Mouse (Mus musculus): Measurements from ENCODE around the gene Ccl20.
A peak's percentile ranks its signal among the peaks of the same experiment; 100 is the strongest.

Ccl20 gene

GRCm38 (mm10) chr1:83116447-83117137 lies at the start of gene Ccl20:
Gene Ccl20 (plus strand): TSS chr1:83116766.
- DNase-seq (ENCODE audit: extremely low spot score) = no peak

DNA sequence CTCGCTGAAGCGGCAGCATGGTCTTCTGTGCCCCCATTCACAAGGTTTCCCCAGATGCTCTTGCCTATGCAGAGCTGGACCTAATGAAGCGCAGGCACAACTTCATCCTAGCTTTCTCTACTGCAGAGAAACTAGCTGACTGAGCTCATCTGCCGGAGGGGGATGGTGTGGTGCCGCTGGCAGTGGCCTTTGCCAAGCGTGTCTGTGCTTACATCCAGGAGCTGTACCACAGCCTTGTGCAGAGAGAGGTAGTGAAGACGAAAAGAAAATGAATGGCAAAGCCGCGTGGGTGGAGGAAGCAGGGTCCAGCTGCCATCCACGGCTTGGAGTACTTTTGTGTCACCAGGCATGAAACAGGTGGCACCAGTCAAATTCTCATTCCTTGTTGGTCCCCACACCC lies 49.4 kb upstream of the Ccl20 start:
- DNase-seq (ENCODE audit: extremely low spot score) = no peak

GRCm38 (mm10) chr1:83075526-83076189 lies 40.9 kb upstream of the Ccl20 start:
- no peak for DNase-seq (ENCODE audit: extremely low spot score)

- DNase-seq (ENCODE audit: extremely low spot score) = peak; percentile 74
These were observed 40.2 kb upstream of the Ccl20 start for GRCm38 (mm10) chr1:83076190-83076917.

DNA sequence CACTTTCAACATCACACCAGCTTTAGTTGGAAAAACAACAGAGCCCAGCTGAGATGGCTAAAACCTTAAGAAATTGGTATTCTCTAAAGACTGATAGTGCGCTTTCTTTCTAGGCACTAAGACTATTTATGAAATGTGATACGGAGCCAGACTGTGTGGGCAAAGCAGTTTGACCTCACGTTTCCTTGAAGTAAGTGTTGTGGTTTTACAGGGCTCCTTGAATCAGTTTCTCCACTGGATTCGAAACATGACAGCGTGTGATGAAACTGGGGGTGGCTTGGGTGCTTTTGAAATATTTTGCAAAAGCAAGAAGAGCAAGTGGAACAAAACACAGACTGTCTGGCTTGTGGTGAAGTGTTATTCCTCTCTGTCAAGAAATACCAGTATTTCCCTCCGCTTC lies 39.5 kb upstream of the Ccl20 start:
- no peak for DNase-seq (ENCODE audit: extremely low spot score)

DNA sequence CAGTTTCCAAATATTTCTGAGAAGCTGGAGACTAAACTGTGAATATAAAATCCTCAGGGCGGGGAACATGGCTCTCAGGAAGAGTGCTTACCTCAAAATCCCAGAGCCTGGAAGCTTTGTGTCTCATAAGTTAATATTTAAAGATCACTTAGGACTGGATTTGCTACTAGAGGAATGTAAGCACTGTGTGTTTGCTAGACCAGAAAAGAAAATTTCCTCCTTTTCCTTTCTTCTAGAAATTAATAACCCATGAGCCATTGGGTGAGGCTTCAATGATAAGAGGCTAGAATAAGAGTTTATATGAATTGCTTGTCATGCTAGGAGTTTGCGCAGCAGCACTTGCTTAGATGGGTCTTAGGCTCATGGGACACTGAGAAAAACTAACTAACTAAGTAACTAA lies 31.8 kb upstream of the Ccl20 start:
- no peak for DNase-seq (ENCODE audit: extremely low spot score)

DNA sequence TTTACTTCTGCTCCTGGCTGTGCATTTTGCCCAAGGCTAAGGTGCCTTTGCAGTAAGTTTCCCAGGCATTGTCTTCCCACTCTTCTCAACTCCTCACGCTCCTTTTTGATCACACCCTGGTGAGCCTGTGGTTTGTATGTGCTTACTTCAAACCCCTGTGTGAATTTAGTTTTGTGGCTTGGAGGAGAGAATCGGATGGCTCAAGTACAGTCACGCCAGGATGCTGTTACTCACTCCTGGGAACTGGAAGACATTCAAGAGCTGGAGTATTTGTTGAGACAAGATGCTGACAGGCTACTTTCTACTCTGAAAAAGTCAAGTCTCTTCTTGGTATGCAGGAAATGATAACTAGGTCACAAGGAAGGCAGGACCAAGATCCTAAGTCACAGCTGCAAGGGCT lies 25.3 kb upstream of the Ccl20 start:
- DNase-seq (ENCODE audit: extremely low spot score) = no peak

- DNase-seq (ENCODE audit: extremely low spot score) = no peak
These were observed 19.6 kb upstream of the Ccl20 start for GRCm38 (mm10) chr1:83096935-83097334.

GRCm38 (mm10) chr1:83099160-83099559 lies 17.4 kb upstream of the Ccl20 start:
- no peak for DNase-seq (ENCODE audit: extremely low spot score)

GRCm38 (mm10) chr1:83099580-83100137 lies 16.9 kb upstream of the Ccl20 start:
- no peak for DNase-seq (ENCODE audit: extremely low spot score)

- DNase-seq (ENCODE audit: extremely low spot score) = no peak
These were observed 14.7 kb upstream of the Ccl20 start for GRCm38 (mm10) chr1:83101891-83102290.

DNA sequence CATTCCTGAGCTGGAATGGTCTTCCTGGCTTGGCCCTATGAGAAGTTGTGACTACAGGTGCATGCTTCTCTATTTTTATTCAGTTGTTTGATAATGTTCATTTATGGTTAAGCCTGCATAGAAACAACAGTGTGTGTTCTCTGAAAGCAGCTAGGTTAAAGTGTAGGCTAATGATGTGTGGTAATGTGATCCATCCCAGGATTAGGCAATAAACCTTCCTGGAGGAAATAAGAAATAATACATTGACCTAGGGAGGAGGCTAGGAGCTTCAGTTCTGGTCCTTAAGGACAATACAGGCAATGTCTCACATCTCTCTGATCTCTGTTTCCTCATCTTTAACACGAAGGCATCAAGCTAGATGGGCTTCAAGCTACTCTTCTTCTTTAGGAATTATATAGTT lies 11.1 kb upstream of the Ccl20 start:
- no peak for DNase-seq (ENCODE audit: extremely low spot score)

DNA sequence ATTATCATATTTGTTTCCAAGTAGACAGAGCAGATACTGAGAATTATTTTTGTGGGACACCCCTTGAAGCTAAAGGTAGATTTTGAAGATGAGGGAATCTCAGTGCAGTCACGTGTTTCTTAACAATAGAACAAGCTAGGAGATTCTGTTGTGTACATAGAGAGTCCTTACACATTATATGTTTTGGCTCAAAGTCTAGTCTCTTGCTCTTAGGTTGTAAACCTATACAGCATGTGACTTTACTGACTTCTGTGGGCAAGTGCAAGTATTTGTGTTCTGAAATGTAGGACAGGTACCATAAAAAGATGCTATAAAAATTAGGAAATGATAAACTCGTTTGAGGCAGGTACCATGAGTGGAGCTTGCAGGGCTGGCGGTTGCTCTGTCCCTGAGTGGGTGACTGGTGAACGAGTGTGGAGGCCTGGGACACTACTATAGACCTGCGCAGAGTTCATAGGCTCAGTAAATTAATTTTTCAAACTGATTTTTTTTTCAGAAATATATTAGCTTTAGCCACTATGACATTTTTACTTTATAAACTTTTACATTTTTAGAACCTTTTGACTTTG lies 9.1 kb upstream of the Ccl20 start:
- no peak for DNase-seq (ENCODE audit: extremely low spot score)

DNA sequence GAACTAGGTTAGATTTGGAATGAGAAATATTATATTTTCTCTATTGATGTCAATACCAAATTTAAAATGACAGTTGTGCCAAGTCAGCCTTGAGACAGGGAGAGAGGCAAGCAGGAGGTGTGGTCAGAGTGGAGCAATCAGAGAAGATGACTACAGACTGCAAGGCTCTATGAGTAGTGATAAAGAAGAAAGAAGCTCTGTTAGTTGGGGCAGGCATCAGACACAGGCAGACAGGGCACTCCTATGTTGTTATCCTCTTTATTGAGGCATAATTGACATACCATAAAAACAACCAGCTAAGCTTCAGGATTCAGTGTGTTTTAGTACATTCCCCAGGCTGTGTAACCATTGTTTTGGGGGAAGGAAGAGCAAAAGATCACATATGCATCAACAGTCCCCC lies 5.6 kb upstream of the Ccl20 start:
- no peak for DNase-seq (ENCODE audit: extremely low spot score)

DNA sequence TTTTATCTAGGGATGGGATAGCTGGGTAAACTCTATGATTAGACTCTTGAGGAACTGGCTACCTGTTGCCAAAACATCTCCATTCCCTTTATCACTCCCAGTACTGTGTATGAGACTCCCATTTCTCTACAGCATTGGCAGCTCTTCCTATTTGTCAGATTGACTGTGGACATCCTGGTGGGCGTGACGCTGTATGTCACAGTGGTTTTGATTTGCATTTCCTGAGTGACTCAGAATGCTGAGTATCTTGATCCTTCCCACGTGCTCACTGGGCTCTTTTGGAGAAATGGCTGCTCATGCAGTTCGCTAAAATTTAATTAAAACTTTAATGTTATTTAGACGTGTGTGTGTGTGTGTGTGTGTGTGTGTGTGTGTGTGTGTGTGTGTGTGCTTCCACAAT lies 4.8 kb upstream of the Ccl20 start:
- DNase-seq (ENCODE audit: extremely low spot score) = no peak

- no peak for DNase-seq (ENCODE audit: extremely low spot score)
These were observed 651 bp downstream of the Ccl20 start for GRCm38 (mm10) chr1:83117217-83117616.

DNA sequence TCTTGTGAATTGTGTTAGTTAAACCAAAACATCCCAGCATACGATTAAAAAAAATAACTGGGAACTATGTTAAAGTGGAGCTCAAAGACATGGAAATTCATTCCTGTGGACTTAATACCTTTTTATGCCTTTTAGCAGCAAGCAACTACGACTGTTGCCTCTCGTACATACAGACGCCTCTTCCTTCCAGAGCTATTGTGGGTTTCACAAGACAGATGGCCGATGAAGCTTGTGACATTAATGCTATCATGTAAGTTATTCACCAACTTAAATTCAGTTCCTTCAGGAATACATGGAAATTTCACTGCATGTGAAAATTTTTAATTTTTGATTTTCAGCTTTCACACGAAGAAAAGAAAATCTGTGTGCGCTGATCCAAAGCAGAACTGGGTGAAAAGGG lies 1.1 kb downstream of the Ccl20 start:
- no peak for DNase-seq (ENCODE audit: extremely low spot score)

DNA sequence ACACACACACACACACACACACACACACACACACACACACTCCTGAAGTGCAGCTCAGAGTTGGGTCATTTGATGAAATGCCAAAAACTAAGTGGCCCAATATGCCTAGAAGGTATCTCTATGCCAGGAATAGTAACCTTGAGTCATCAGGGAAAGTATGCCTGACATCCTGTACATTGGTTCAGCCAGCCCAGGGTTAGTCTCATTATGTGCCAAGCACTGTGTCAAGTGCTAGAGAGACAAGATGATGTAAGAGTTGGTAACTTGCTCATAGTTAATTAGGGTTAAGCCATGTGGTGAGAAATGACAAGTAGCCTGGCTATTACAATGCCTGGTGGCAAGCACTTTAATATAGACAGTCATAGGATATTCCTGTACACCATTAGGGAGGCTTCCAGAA lies 3.3 kb downstream of the Ccl20 start:
- DNase-seq (ENCODE audit: extremely low spot score) = no peak

DNA sequence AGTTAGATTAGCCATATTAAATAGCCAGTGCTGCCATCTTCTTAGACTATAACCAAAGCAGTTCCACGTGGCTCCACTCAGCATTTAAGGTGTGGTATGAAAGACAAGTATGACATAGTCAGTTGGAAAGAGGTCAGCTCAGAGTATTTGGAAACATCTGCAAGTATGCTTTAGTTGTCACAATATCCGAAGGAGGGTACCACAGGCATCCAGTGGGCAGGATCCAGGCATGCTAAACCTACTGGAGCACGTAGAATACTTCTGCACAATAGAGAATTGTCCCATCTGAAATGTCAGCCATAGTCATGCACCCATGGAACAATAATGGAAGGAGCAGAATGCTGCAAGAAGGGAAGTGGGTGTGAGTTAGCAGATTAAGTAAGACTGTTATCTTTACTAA lies 3.7 kb downstream of the Ccl20 start:
- DNase-seq (ENCODE audit: extremely low spot score) = no peak

- DNase-seq (ENCODE audit: extremely low spot score) = no peak
These were observed 6.6 kb downstream of the Ccl20 start for GRCm38 (mm10) chr1:83123201-83123600.

DNA sequence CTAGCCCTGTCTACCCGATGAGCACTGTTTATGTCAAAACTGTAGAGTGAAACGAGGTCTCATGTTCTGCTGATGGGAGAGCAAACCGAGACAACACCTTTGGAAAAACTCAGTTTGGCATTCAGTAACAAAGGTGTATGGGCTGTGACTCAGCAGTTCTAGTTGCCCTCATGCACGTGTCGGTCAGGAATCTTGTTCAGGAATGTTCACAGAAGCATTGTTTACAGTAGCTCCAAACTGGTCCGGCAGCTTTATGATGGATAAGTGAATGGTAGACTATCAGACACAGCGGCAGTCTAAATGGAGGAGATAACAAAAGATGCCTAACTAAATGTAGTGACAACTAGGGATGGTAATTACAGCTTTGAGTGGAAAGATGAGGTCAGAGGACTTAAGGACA lies 19.3 kb downstream of the Ccl20 start:
- no peak for DNase-seq (ENCODE audit: extremely low spot score)

DNA sequence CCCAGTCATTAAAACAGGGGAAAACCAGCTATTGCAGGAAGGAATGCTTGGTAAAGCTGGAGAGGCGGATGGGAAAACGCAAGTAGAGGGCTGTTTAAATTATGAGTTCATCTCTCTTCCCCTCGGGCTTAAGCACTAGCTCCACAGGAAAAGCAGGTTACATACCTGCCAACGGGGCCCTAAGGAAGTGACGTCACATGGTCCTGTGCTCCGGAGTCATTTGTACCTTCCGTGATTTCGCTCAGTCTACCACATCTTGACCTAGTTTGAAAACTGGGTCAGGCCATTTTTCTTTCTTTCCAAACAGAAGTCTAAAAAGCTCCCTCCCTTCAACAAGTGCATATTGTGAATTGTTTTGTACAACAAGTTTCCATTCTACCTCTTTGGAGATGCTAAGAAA lies 21.3 kb downstream of the Ccl20 start:
- DNase-seq (ENCODE audit: extremely low spot score) = no peak
